Mouse (Mus musculus): Measurements from ENCODE around the gene Gm9913.

Gene Gm9913

DNA sequence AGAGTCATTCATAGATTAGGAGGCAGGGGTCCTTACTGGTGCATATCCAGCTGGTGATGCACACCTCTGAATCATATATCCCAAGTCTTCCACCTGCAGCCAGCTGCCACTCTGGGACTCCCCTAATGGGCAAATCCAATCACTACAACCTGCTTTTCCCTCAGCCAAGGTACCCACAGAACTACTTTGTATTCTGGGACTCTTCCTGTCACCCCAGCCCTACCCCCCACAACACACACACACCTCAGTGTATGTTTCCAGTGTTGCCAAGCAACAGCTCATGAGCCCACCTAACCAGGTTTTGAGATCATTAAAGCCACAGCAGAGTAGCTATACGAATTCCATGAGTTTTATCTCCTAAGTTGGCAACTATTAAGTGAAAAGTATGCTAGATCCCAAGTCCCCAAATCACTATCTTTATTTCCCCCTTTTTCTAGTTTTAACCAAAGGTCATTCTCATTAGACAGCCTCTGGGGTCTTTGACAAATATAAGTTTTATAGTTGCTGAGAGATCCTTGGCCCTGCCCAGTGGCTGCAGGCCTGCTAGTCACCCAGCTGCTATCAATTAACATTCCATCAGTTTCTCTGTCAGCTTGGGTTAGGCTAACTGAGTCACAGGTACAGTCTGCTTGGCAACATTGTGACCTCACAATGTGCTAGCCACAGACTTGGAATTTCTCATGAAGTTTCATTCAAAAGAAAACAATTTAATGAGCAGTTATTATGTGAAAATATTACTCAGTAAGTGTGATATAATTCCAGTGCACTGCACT, 44.1 kb downstream of the Gm9913 start:
- no peak for DNase-seq (ENCODE audit: low spot score in 2 of 2)

DNA sequence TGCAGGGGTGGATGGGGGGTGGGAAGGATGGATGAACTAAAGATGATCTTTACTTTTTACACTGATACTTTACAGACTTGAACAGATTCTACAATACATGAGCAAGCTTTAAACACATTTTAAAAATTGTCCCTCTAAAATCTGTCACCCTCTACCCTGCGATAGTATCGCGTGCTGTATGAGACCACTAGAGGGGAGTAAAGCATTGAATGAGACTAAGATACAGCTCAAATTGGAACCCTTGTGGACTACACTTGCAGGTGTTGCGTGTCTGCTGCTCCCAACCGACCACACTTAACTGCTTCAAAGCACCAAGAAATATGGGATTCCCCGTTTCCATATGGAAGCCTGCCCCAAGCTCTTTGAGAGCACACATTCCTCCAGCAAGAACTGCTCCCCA, 50.9 kb downstream of the Gm9913 start:
- no peak for DNase-seq (ENCODE audit: low spot score in 2 of 2)
